Mouse (Mus musculus): ENCODE measurements around the gene Fam213b. TPM values are rescaled to one million over a fixed set of nuclear protein-coding genes. Genes with fewer than 3 reads are reported as not detected.

Gene Fam213b
- polyA plus RNA-seq, 1 experiment from 2014 or later = 42.0 TPM

DNA sequence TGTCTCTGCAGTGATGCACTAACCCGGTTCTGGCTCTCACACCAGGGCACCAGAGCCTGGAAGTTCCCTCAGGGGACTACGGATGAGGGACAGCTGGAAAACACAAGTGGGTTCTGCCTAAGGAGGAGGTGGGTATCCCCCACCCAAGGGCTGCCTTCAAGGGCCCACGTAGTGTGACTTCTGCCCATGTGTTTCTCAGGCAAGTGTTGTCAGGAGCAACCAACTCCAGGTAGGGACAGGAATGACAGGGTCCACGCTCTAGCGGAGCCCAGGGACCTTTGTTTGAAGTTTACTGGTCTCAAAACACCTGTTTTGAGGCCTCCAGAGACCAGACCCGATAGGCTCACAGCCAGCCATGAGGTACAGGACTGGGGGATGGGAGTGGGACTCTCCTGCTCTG, 25.7 kb downstream of the Fam213b start:
- H3K9me3 ChIP-seq (replicated peaks; ENCODE audit: low read length) = no peaks in the 10 kb centered on the region
- no peaks in the 10 kb centered on the region for H3K27me3 ChIP-seq (ENCODE audit: insufficient read depth, low read length)
- TF ChIP-seq CTCF (IDR thresholded peaks at IDR 0.05; ENCODE audit: low read depth) = no peak
- no peaks in the 10 kb centered on the region for H3K36me3 ChIP-seq (ENCODE audit: insufficient read depth, low read length)
- DNase-seq (ENCODE audit: low spot score) (no peak), ATAC-seq (replicated peaks; ENCODE audit: low FRiP score, low read depth) (no peak)
- no peaks in the 10 kb centered on the region for H3K4me1 ChIP-seq (replicated peaks; ENCODE audit: insufficient read depth, low read length)
- H3K9ac ChIP-seq (ENCODE audit: low read depth, low read length) = no peak overlapping the region
- no peak overlapping the region for H3K4me2 ChIP-seq (ENCODE audit: low read length)
- H3K4me3 ChIP-seq (replicated peaks; ENCODE audit: low read depth, low read length) = no peak overlapping the region
- 70% methylated on average over 6 of the region's 6 CpGs for WGBS
- no peak overlapping the region for H3K27ac ChIP-seq

DNA sequence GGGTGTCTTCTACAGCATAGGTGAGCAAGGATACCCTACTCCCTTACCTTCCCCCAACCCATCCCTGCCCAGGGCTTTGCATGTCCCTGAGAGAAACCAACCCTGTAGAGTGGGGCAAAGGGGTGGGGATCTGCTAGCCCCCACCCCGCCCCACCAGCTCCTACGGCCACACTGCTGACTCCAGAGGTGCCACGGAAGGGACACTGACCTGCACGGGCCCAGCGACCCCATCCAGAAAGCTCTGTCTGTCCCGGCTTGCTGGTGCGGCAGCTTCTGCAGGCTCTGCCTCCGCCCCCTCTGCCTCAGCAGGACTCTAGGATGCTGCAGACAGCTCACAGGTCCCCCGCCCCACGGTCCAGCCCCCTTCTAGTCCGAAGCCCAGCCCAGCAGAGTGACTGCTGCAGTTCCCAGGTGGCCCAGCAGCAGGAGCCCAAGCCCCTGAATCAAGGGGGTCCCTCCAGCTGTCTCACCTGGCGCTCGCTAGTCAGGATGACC, 27.1 kb downstream of the Fam213b start:
- Histone ChIP-seq H3K36me3 (ENCODE audit: insufficient read depth, low read length) (no peaks in the 10 kb centered on the region), H3K4me2 (ENCODE audit: low read length) (0 out of 2 replicates have a peak overlapping the region, but pooled peaks have one; percentile 10), H3K9ac (ENCODE audit: low read depth, low read length) (no peak overlapping the region), H3K27me3 (ENCODE audit: insufficient read depth, low read length) (no peaks in the 10 kb centered on the region), H3K4me3 (replicated peaks; ENCODE audit: low read depth, low read length) (no peak overlapping the region), H3K9me3 (replicated peaks; ENCODE audit: low read length) (no peaks in the 10 kb centered on the region), H3K4me1 (replicated peaks; ENCODE audit: insufficient read depth, low read length) (no peaks in the 10 kb centered on the region), H3K27ac (no peak overlapping the region)
- peak; percentile 47 for TF ChIP-seq CTCF (IDR thresholded peaks at IDR 0.05; ENCODE audit: low read depth)
- DNase-seq (ENCODE audit: low spot score) (peak; percentile 54), ATAC-seq (replicated peaks; ENCODE audit: low FRiP score, low read depth) (peak; percentile 62)
- 2% methylated on average over 13 of the region's 13 CpGs for WGBS

DNA sequence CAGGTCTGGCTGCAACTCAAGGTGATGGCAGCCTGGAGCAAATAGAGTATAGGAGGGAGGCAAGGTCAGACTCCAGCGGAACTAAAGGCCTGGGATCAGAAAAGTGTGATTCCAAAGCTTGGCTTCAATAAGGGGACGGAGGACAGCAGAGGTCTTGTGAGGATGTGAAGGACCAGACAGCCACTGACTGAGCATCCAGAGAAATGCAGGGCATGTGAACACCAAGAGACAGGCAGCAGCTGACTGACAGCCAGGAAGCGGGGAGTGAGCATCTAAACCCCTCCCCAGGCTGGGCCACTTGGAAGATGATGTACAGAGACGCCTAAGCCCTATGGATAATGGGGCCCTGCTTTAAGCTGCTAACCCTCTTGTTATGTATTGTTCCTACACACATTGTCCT, 28.2 kb downstream of the Fam213b start:
- 78% methylated on average over 4 of the region's 4 CpGs for WGBS

DNA sequence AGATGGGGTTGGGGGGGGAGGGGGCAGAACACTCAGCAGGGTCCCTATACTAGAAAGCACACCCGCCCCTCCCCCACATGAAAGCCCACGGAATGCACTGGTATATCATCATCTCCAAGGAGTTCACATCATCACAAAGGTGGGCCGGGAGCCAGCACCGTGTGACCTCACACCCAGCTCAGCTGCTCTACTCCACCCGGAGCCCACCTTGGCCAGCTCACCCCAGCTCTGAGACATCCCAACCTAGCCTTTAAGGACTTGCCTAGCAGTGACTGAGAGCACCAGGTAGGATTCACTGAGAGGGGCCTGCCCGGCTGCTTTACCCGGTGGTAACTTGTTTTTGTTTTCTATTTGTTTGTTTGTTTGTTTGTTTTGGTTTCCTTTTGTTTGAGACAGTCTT, 29.5 kb downstream of the Fam213b start, which contains the start of gene Mmel1:
Mmel1 (plus strand) TSS at position 146 of the 400 bp plus-strand sequence.
- Histone ChIP-seq H3K4me3 (replicated peaks; ENCODE audit: low read depth, low read length) (no peak within 1 kb of the TSS), H3K4me2 (ENCODE audit: low read length) (no peak within 1 kb of the TSS), H3K27me3 (ENCODE audit: insufficient read depth, low read length) (no peaks in the 10 kb centered on the region), H3K36me3 (ENCODE audit: insufficient read depth, low read length) (no peaks in the 10 kb centered on the region), H3K9ac (ENCODE audit: low read depth, low read length) (no peak within 1 kb of the TSS), H3K9me3 (replicated peaks; ENCODE audit: low read length) (no peaks in the 10 kb centered on the region), H3K27ac (no peak within 1 kb of the TSS), H3K4me1 (replicated peaks; ENCODE audit: insufficient read depth, low read length) (no peaks in the 10 kb centered on the region)
- ATAC-seq (replicated peaks; ENCODE audit: low FRiP score, low read depth) (no peak), DNase-seq (ENCODE audit: low spot score) (no peak)
- 88% methylated on average over 7 of the region's 7 CpGs for WGBS
- no peak for TF ChIP-seq CTCF (IDR thresholded peaks at IDR 0.05; ENCODE audit: low read depth)

More for the DNA sequence above, 28.2 kb downstream of the Fam213b start:
- DNase-seq (ENCODE audit: low spot score) (no peak), ATAC-seq (replicated peaks; ENCODE audit: low FRiP score, low read depth) (no peak)
- H3K9ac ChIP-seq (ENCODE audit: low read depth, low read length) = no peak overlapping the region
- H3K36me3 ChIP-seq (ENCODE audit: insufficient read depth, low read length) = no peaks in the 10 kb centered on the region
- H3K4me3 ChIP-seq (replicated peaks; ENCODE audit: low read depth, low read length) = no peak overlapping the region
- no peaks in the 10 kb centered on the region for H3K27me3 ChIP-seq (ENCODE audit: insufficient read depth, low read length)
- no peak overlapping the region for H3K27ac ChIP-seq
- no peak for TF ChIP-seq CTCF (IDR thresholded peaks at IDR 0.05; ENCODE audit: low read depth)
- H3K4me2 ChIP-seq (ENCODE audit: low read length) = no peak overlapping the region
- no peaks in the 10 kb centered on the region for H3K9me3 ChIP-seq (replicated peaks; ENCODE audit: low read length)
- H3K4me1 ChIP-seq (replicated peaks; ENCODE audit: insufficient read depth, low read length) = no peaks in the 10 kb centered on the region

DNA sequence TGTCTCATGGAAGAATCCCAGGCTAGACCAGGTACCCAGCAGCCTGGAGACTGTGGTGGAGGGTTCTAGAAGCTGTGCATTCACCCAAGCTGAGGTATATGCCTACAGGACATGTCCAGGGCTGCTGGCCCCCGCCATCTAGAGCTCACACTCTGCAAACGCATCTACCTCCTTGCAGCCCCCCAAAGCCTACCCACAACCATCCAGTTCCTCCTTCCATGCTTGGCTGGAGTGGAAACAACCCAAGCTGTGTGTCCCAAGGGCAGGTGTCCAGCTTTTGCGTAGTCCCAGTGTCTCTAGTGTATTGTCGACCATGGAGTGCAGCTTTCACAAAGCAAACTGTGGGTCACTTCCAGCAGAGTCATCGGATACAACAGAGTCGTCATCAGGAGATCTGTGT, 31.7 kb downstream of the Fam213b start:
- Histone ChIP-seq H3K4me3 (replicated peaks; ENCODE audit: low read depth, low read length) (no peak overlapping the region), H3K27me3 (ENCODE audit: insufficient read depth, low read length) (no peaks in the 10 kb centered on the region), H3K9me3 (replicated peaks; ENCODE audit: low read length) (no peaks in the 10 kb centered on the region), H3K4me1 (replicated peaks; ENCODE audit: insufficient read depth, low read length) (no peaks in the 10 kb centered on the region; the same call in 1 of the 2 replicates), H3K27ac (no peak overlapping the region), H3K9ac (ENCODE audit: low read depth, low read length) (no peak overlapping the region), H3K36me3 (ENCODE audit: insufficient read depth, low read length) (no peaks in the 10 kb centered on the region), H3K4me2 (ENCODE audit: low read length) (no peak overlapping the region)
- ATAC-seq (replicated peaks; ENCODE audit: low FRiP score, low read depth) = no peak
- TF ChIP-seq CTCF (IDR thresholded peaks at IDR 0.05; ENCODE audit: low read depth) = no peak
- DNase-seq (ENCODE audit: low spot score) = no peak
- WGBS = 86% methylated on average over 6 of the region's 6 CpGs

DNA sequence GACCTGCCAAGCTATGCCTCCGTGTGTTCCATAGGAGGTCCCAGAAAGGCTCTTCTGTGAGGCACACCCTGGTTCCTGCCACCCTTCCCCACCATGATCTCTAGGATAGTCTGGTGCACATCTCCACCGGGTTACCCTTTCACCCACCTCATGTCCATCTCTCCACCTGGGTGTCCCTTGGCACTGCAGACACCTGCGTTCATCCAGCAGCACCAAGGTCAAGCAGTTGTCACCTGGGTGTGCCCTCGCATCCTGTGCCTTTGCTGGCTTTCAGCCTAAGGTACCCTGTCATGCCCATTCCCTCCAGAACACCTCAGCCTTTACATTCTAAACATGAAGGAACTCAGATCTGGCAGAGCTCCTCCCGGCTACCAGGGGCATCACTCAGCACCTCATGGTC, 32.5 kb downstream of the Fam213b start:
- 86% methylated on average over 5 of the region's 5 CpGs for WGBS
- Histone ChIP-seq H3K4me2 (ENCODE audit: low read length) (no peak overlapping the region), H3K27ac (no peak overlapping the region), H3K4me3 (replicated peaks; ENCODE audit: low read depth, low read length) (no peak overlapping the region), H3K36me3 (ENCODE audit: insufficient read depth, low read length) (no peaks in the 10 kb centered on the region), H3K9me3 (replicated peaks; ENCODE audit: low read length) (no peaks in the 10 kb centered on the region), H3K9ac (ENCODE audit: low read depth, low read length) (no peak overlapping the region), H3K27me3 (ENCODE audit: insufficient read depth, low read length) (no peaks in the 10 kb centered on the region), H3K4me1 (replicated peaks; ENCODE audit: insufficient read depth, low read length) (no peaks in the 10 kb centered on the region; the same call in 1 of the 2 replicates)
- no peak for ATAC-seq (replicated peaks; ENCODE audit: low FRiP score, low read depth)
- TF ChIP-seq CTCF (IDR thresholded peaks at IDR 0.05; ENCODE audit: low read depth) = no peak
- no peak for DNase-seq (ENCODE audit: low spot score)

All from kidney, postnatal 0 days (tissue).